Mouse (Mus musculus): ENCODE data around the gene Filip1. TPM values are rescaled to one million over a fixed set of nuclear protein-coding genes. Genes with fewer than 3 reads are reported as not detected.
A peak's percentile ranks its signal among the peaks of the same experiment; 100 is the strongest.

The Filip1 gene
- polyA plus RNA-seq, 2 experiments = 0.29 to 0.37 TPM

DNA sequence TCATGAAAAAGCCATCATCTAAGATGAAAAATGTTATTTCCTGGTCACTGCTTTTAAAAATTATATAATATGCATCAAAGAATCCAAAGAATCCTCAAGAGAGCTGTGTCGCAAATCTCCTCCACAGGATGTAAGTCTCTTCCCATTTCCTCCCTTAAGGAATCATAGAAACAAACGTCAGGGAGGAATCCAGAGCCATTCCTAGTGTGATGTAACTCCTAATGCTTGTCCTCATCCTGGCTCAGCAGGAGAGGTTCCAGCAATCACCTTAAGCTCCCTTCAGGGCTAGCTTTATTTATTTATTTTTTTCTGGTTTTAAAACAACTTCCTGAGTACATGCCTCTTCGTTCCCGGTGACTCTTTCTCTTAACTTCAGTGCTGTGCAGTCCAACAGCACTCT, 205.5 kb downstream of the Filip1 start:
- Histone ChIP-seq H3K9me3 (ENCODE audit: control insufficient read depth, low read length) (no peaks in the 10 kb centered on the region), H3K9ac (replicated peaks) (no peak overlapping the region), H3K36me3 (replicated peaks; ENCODE audit: control insufficient read depth, insufficient read depth, low read depth) (no peaks in the 10 kb centered on the region), H3K4me2 (ENCODE audit: low read depth) (no peak overlapping the region), H3K4me3 (ENCODE audit: insufficient read depth in 1 of 2, low read depth in 2 of 2, low read length in 2 of 2) (no peak overlapping the region), H3K27ac (no peak overlapping the region), H3K4me1 (replicated peaks; ENCODE audit: control insufficient read depth in 2 of 2, insufficient read depth in 2 of 2, low read length in 1 of 2) (no peaks in the 10 kb centered on the region; a peak in 1 of 4 replicates), H3K27me3 (ENCODE audit: control insufficient read depth, insufficient read depth, low read length) (no peaks in the 10 kb centered on the region)
- no peak for TF ChIP-seq CTCF (IDR thresholded peaks at IDR 0.05; ENCODE audit: low read depth)
- no peak for TF ChIP-seq EP300 (IDR thresholded peaks at IDR 0.05; ENCODE audit: low read depth)
- DNase-seq (ENCODE audit: low read depth in 3 of 3, low spot score in 3 of 3) = no peak
- WGBS (ENCODE audit: insufficient replicate concordance) = 36% methylated on average over 4 of the region's 4 CpGs
- no peak for ATAC-seq (ENCODE audit: insufficient read depth)

DNA sequence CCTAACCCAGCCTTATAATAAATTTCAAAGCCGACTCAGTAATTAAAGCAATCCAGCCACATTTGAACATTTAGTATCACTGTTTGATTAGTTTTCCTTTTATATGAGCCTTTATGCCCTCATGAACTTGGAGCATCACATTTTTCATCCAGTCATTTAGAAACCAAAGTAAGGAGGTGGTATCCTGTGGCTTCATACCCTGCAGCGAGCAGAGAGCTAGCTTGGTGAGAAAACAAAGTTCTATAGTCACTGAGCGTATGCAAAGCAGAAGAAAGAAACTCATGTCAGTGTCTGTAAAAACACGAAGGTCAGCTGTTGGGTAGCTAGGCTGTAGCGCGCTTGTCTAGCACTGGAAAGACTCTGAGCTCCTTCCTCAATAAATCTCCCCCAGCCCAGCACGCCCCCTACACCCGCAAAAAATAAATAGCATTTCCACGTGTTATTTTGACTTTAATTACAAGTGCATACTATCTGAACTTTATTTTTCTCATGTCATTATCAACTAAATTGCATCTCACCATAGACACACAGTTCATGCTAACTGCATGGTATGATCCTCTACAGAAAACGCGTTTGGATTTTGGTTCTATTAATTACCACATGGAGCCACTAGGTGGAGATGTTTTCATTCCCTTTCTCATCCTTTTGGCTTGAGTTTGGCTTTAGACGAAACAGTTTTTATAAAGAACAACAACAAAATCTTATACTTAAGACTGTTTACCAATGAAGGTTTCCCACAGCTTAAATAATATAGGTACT, 206.2 kb downstream of the Filip1 start:
- Histone ChIP-seq H3K27me3 (ENCODE audit: control insufficient read depth, insufficient read depth, low read length) (no peaks in the 10 kb centered on the region), H3K4me2 (ENCODE audit: low read depth) (no peak overlapping the region), H3K4me3 (ENCODE audit: insufficient read depth in 1 of 2, low read depth in 2 of 2, low read length in 2 of 2) (no peak overlapping the region), H3K36me3 (replicated peaks; ENCODE audit: control insufficient read depth, insufficient read depth, low read depth) (no peaks in the 10 kb centered on the region), H3K9ac (replicated peaks) (no peak overlapping the region), H3K9me3 (ENCODE audit: control insufficient read depth, low read length) (no peaks in the 10 kb centered on the region), H3K4me1 (replicated peaks; ENCODE audit: control insufficient read depth in 2 of 2, insufficient read depth in 2 of 2, low read length in 1 of 2) (no peaks in the 10 kb centered on the region; a peak in 1 of 4 replicates), H3K27ac (no peak overlapping the region)
- 39% methylated on average over 12 of the region's 12 CpGs for WGBS (ENCODE audit: insufficient replicate concordance)
- ATAC-seq (ENCODE audit: insufficient read depth) = no peak
- TF ChIP-seq CTCF (IDR thresholded peaks at IDR 0.05; ENCODE audit: low read depth) (peak; percentile 59), EP300 (IDR thresholded peaks at IDR 0.05; ENCODE audit: low read depth) (no peak)
- DNase-seq (ENCODE audit: low read depth in 3 of 3, low spot score in 3 of 3) = peak in 1 of 3 experiments; percentile 24

DNA sequence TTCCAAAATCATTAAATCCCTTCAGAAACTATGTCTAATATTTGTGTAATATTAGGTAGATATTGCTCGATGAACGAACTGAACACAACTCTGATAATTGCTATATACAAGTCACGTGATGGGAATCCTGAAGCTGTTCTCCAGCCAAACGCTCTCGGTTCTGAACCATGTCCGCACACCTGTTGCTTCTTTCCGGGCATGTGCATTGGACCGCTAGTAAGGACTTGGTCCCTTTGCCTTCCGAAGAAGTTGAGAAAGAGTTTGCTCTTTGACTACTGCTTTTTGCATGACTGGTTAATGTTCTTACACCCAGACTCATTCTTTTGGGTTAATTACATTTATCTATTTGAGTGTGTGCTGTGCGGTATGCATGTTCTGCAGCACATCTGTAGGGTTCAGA, 207.2 kb downstream of the Filip1 start:
- 79% methylated on average over 10 of the region's 10 CpGs for WGBS (ENCODE audit: insufficient replicate concordance)
- no peak overlapping the region for H3K9ac ChIP-seq (replicated peaks)
- TF ChIP-seq EP300 (IDR thresholded peaks at IDR 0.05; ENCODE audit: low read depth) (no peak), CTCF (IDR thresholded peaks at IDR 0.05; ENCODE audit: low read depth) (no peak)
- H3K27me3 ChIP-seq (ENCODE audit: control insufficient read depth, insufficient read depth, low read length) = no peaks in the 10 kb centered on the region
- H3K4me3 ChIP-seq (ENCODE audit: insufficient read depth in 1 of 2, low read depth in 2 of 2, low read length in 2 of 2) = no peak overlapping the region
- no peak overlapping the region for H3K4me2 ChIP-seq (ENCODE audit: low read depth)
- no peak for DNase-seq (ENCODE audit: low read depth in 3 of 3, low spot score in 3 of 3)
- no peak overlapping the region for H3K27ac ChIP-seq
- no peaks in the 10 kb centered on the region; a peak in 1 of 4 replicates for H3K4me1 ChIP-seq (replicated peaks; ENCODE audit: control insufficient read depth in 2 of 2, insufficient read depth in 2 of 2, low read length in 1 of 2)
- no peak for ATAC-seq (ENCODE audit: insufficient read depth)
- no peaks in the 10 kb centered on the region for H3K36me3 ChIP-seq (replicated peaks; ENCODE audit: control insufficient read depth, insufficient read depth, low read depth)
- H3K9me3 ChIP-seq (ENCODE audit: control insufficient read depth, low read length) = no peaks in the 10 kb centered on the region

DNA sequence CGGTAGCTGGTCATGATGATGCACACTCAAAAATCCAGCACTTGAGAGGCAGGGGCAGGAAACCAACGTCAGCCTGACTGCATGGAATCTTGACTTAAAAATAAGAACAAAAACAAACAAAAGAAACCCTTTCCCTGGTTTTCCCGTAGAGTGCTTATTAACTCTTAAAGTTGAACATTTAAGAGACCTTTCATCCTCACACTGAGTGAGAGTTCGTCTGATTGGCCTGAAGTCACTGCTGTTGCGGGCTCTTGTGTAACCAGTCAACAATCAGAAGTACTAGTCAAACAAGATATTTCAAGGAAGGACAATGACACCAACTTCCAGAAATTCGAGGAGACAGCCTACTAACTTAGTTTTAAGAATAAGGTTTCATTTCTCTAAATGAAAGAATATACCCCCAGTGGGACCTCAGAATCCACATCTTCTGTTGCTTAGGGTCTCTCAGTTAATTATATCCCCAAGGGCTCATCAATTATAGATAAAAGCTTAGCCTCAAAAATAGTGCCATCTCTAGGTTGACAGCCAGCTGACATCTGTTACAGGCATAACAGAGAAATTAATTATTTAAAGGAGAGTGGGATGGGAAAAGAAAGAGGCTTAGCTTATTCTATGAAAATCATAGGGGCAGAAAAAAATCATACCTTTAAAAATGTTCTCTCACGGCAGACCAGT, 216.1 kb downstream of the Filip1 start:
- Histone ChIP-seq H3K4me2 (ENCODE audit: low read depth) (no peak overlapping the region), H3K9ac (replicated peaks) (no peak overlapping the region), H3K4me1 (replicated peaks; ENCODE audit: control insufficient read depth in 2 of 2, insufficient read depth in 2 of 2, low read length in 1 of 2) (peaks cover 2 to 6% of the 10 kb centered on the region in 2 experiments), H3K9me3 (ENCODE audit: control insufficient read depth, low read length) (no peaks in the 10 kb centered on the region), H3K36me3 (replicated peaks; ENCODE audit: control insufficient read depth, insufficient read depth, low read depth) (no peaks in the 10 kb centered on the region), H3K27me3 (ENCODE audit: control insufficient read depth, insufficient read depth, low read length) (no peaks in the 10 kb centered on the region), H3K27ac (no peak overlapping the region), H3K4me3 (ENCODE audit: insufficient read depth in 1 of 2, low read depth in 2 of 2, low read length in 2 of 2) (no peak overlapping the region)
- ATAC-seq (ENCODE audit: insufficient read depth) (no peak), DNase-seq (ENCODE audit: low read depth in 3 of 3, low spot score in 3 of 3) (no peak)
- TF ChIP-seq EP300 (IDR thresholded peaks at IDR 0.05; ENCODE audit: low read depth) (no peak), CTCF (IDR thresholded peaks at IDR 0.05; ENCODE audit: low read depth) (no peak)
- 53% methylated on average over 7 of the region's 7 CpGs for WGBS (ENCODE audit: insufficient replicate concordance)

DNA sequence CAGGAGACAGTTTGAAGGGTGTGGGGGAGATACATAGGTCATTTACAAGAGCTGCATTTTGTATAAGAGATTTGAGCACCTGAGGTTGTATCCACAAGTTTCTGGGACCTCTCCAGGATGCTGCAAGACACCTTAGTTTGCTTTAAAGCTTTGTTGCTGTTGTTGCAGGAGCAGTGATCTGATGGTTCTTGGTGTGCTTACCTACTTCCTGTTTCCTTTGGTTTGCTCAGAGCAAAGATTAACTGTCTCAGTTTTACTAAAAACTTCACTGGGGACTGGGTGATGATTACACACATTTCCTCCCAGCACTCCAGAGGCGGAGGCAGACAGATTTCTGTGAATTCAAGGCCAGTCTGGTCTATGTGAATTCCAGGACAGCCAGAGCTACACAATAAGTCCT, 217.6 kb downstream of the Filip1 start:
- H3K9me3 ChIP-seq (ENCODE audit: control insufficient read depth, low read length) = no peaks in the 10 kb centered on the region
- H3K27me3 ChIP-seq (ENCODE audit: control insufficient read depth, insufficient read depth, low read length) = no peaks in the 10 kb centered on the region
- H3K4me2 ChIP-seq (ENCODE audit: low read depth) = no peak overlapping the region
- no peak overlapping the region for H3K27ac ChIP-seq
- 33% methylated on average over 1 of the region's 1 CpGs for whole genome bisulfite sequencing (ENCODE audit: insufficient replicate concordance)
- ATAC-seq (ENCODE audit: insufficient read depth) (no peak), DNase-seq (ENCODE audit: low read depth in 3 of 3, low spot score in 3 of 3) (no peak)
- no peak overlapping the region for H3K4me3 ChIP-seq (ENCODE audit: insufficient read depth in 1 of 2, low read depth in 2 of 2, low read length in 2 of 2)
- no peak overlapping the region for H3K9ac ChIP-seq (replicated peaks)
- no peak for TF ChIP-seq CTCF (IDR thresholded peaks at IDR 0.05; ENCODE audit: low read depth)
- TF ChIP-seq EP300 (IDR thresholded peaks at IDR 0.05; ENCODE audit: low read depth) = no peak
- H3K4me1 ChIP-seq (replicated peaks; ENCODE audit: control insufficient read depth in 2 of 2, insufficient read depth in 2 of 2, low read length in 1 of 2) = peaks cover 4 to 6% of the 10 kb centered on the region in 2 experiments
- no peaks in the 10 kb centered on the region for H3K36me3 ChIP-seq (replicated peaks; ENCODE audit: control insufficient read depth, insufficient read depth, low read depth)
